Mouse (Mus musculus): ENCODE measurements around the gene Bscl2.

Bscl2 gene

GRCm38 (mm10) chr19:8837251-8837791 is at the start of gene Bscl2:
Bscl2 (plus strand) TSS chr19:8837467.
- peak; percentile 81 to 85 for DNase-seq

GRCm38 (mm10) chr19:8788521-8788920 is 48.7 kb upstream of the Bscl2 start:
- DNase-seq = no peak

GRCm38 (mm10) chr19:8789171-8789570 is 48.1 kb upstream of the Bscl2 start:
- DNase-seq = no peak

GRCm38 (mm10) chr19:8790171-8790570 is 47.1 kb upstream of the Bscl2 start:
- no peak for DNase-seq

- DNase-seq = peak; percentile 85 to 91
Observed at GRCm38 (mm10) chr19:8798264-8798946, 38.9 kb upstream of the Bscl2 start, which contains the start of gene Polr2g. Polr2g (minus strand) TSS chr19:8798577.

- no peak for DNase-seq
Observed at GRCm38 (mm10) chr19:8798947-8799315, 38.3 kb upstream of the Bscl2 start.

- DNase-seq = peak; percentile 87 to 94
Observed at GRCm38 (mm10) chr19:8802130-8802821, 35.0 kb upstream of the Bscl2 start, which contains the start of gene Zbtb3. Zbtb3 (plus strand) TSS chr19:8802555.

GRCm38 (mm10) chr19:8803204-8803780 is 34.0 kb upstream of the Bscl2 start:
- no peak for DNase-seq

GRCm38 (mm10) chr19:8803879-8804660 is 33.2 kb upstream of the Bscl2 start:
- DNase-seq = no peak

GRCm38 (mm10) chr19:8806810-8807209 is 30.5 kb upstream of the Bscl2 start:
- no peak for DNase-seq

GRCm38 (mm10) chr19:8815812-8816211 is 21.5 kb upstream of the Bscl2 start:
- no peak for DNase-seq

GRCm38 (mm10) chr19:8817001-8817400 is 20.3 kb upstream of the Bscl2 start:
- DNase-seq = no peak

GRCm38 (mm10) chr19:8818301-8818798 is 18.9 kb upstream of the Bscl2 start:
- peak in 1 of 2 experiments; percentile 21 for DNase-seq

- peak; percentile 90 to 95 for DNase-seq
Observed at GRCm38 (mm10) chr19:8818801-8819595, 18.3 kb upstream of the Bscl2 start, which contains the start of gene Ttc9c. Ttc9c (minus strand) TSS chr19:8819333.

- DNase-seq = peak; percentile 96 to 99
Observed at GRCm38 (mm10) chr19:8819596-8820423, 17.5 kb upstream of the Bscl2 start, which contains the start of gene Hnrnpul2. Hnrnpul2 (plus strand) TSS chr19:8820010.

- DNase-seq = no peak
Observed at GRCm38 (mm10) chr19:8820424-8820956, 16.8 kb upstream of the Bscl2 start.

- no peak for DNase-seq
Observed at GRCm38 (mm10) chr19:8821146-8821545, 16.1 kb upstream of the Bscl2 start.

- no peak for DNase-seq
Observed at GRCm38 (mm10) chr19:8822696-8823095, 14.6 kb upstream of the Bscl2 start.

- DNase-seq = no peak
Observed at GRCm38 (mm10) chr19:8829660-8830059, 7.6 kb upstream of the Bscl2 start, which contains the start of gene AC129217.1. AC129217.1 (plus strand) TSS chr19:8829773.

GRCm38 (mm10) chr19:8830664-8831063 is 6.6 kb upstream of the Bscl2 start:
- no peak for DNase-seq
